Mouse (Mus musculus) embryonic fibroblast, embryonic 13.5 days (primary cell): ENCODE results near the gene Hyls1.

Experiments
- CTCF ChIP-seq: IDR thresholded peaks from 2 replicates; pipeline ENCODE4 v1.5.1; 2011; ENCODE audit warnings: mild to moderate bottlenecking, control low read depth, low read length, moderate library complexity, borderline replicate concordance; ENCODE audit not compliant: insufficient read depth
- POLR2A ChIP-seq: IDR thresholded peaks from 2 replicates; pipeline ENCODE4 v1.6.1; 2011; ENCODE audit warnings: low read depth, mild to moderate bottlenecking, control low read depth, low read length, moderate library complexity

DNA sequence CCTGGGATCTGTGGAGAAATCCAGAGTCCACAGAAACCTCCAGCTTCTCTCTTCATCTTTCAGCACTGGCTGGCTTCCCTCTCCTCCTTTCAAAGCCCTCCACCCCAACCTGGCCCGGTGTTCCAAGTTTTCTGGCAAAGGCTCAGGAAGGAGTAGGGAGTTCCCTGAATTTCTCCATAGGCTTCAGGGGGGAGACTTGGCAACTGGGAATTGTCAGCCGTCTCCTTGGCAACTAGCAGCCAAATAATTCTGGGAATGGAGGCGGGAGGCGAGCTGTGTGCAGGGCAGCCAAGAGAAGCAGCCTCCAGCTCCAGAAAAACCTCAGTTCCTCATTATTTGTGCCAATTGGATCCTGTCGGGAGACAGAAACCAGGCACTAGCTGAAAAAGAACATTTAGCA is 46.7 kb downstream of the Hyls1 start:
- TF ChIP-seq CTCF: no peak
- no peak for TF ChIP-seq POLR2A
